Comparison of ENCODE assay signal across 8 mouse cellular contexts in genomic region chrX:160994543-160995121, GRCm38 (mm10). TPM values are rescaled to one million over a fixed set of nuclear protein-coding genes. Genes with fewer than 3 reads are reported as not detected.
A peak's percentile ranks its signal among the peaks of the same experiment; 100 is the strongest.
DNase-seq lines count a peak whose midpoint lies in the region; ATAC-seq lines count a peak whose summit lies in the region.

Cdkl5 (minus strand) TSS chrX:160994704.

- DNase-seq in ZHBTc4 (ENCODE audit: low read depth, low spot score), result peak; percentile 97
- peak; percentile 89 to 91 for DNase-seq in gastrocnemius, adult 8-10 months (ENCODE audit: low spot score in 2 of 2)
- peak; percentile 77 for DNase-seq in hindlimb bud, embryonic 11.5 days (ENCODE audit: extremely low spot score, low read depth, low spot score)
- peak; percentile 81 to 95 for DNase-seq in left cerebral cortex, adult 8-10 months (ENCODE audit: low spot score in 2 of 2)
- DNase-seq in right cerebral cortex, postnatal 10 days (ENCODE audit: low spot score in 2 of 2), result peak; percentile 97
- peak; percentile 82 for DNase-seq in urinary bladder, postnatal 25 days (ENCODE audit: low spot score)

- peak within 1 kb of the TSS; percentile 94 for H3K4me3 ChIP-seq in megakaryocyte, embryonic 14.5 days (replicated peaks)

- no peaks in the 10 kb centered on the region for H3K4me1 ChIP-seq in megakaryocyte, embryonic 14.5 days

- H3K9me3 ChIP-seq in megakaryocyte, embryonic 14.5 days, result 0 out of 2 replicates have a peak, but pooled peaks cover 4% of the 10 kb centered on the region

- peaks cover 20% of the 10 kb centered on the region for H3K27me3 ChIP-seq in megakaryocyte, embryonic 14.5 days (replicated peaks)

- no peaks in the 10 kb centered on the region for H3K36me3 ChIP-seq in megakaryocyte, embryonic 14.5 days (replicated peaks; ENCODE audit: low read length)

- peak; percentile 95 for ATAC-seq in common myeloid progenitor, adult 5-6 weeks (replicated peaks; ENCODE audit: low read depth, poor library complexity, severe bottlenecking)

RNA-seq across cellular contexts. Expression of gene Cdkl5, which starts in this region (rescaled TPM):
- total RNA-seq in common myeloid progenitor, adult 5-6 weeks (2017), result 1.5 and 2.4 TPM in 2 replicates
- total RNA-seq in gastrocnemius, adult 8-10 months (2022), result 1 to 10 TPM in 2 of 4 experiments, under 1 TPM in 2; 0.73 to 1.1 (median 0.96) TPM
- 100 to 1,000 TPM; 136 to 177 (median 147) TPM for total RNA-seq in left cerebral cortex, adult 8-10 months (2022)
- not detected in 2 replicates for polyA plus RNA-seq in megakaryocyte, embryonic 14.5 days (2012; ENCODE audit: insufficient read depth, low replicate concordance)

Comparison
In these comparisons a context has a peak if more than half of its experiments do, and no peak if none do; other contexts are left out.
1. Peak in every context shown above with its lines: DNase-seq, ATAC-seq and H3K4me3 ChIP-seq.
2. RNA of gene Cdkl5 (total RNA-seq): 136 to 177 TPM in left cerebral cortex, adult 8-10 months; 1.5 to 2.4 TPM in common myeloid progenitor, adult 5-6 weeks and 0.73 to 1.1 TPM in gastrocnemius, adult 8-10 months; every median in the first group is over 10 times any median in the second.